Mouse (Mus musculus) adrenal gland, postnatal 25 days (tissue): ENCODE data around the gene Thbd. TPM values are rescaled to one million over a fixed set of nuclear protein-coding genes. Genes with fewer than 3 reads are reported as not detected.

Experiments used
- DNase-seq: peaks from one replicate; pipeline ENCODE4 v3.0.0; 2021; ENCODE audit warnings: mixed read lengths
- total RNA-seq: library from RNA; stranded (reverse); gene quantifications from 2 replicates; pipeline ENCODE4 v1.2.3, GENCODE M21; 2021

The Thbd gene
- total RNA-seq, 1 experiment from 2014 or later, result 16.3 TPM

- DNase-seq, result no peak
Observed at GRCm38 (mm10) chr2:148421706-148422105, 13.7 kb upstream of the Thbd start.

GRCm38 (mm10) chr2:148421112-148421511 lies 13.1 kb upstream of the Thbd start:
- no peak for DNase-seq

- no peak for DNase-seq
Observed at GRCm38 (mm10) chr2:148419776-148420175, 11.8 kb upstream of the Thbd start.

GRCm38 (mm10) chr2:148419151-148419550 lies 11.2 kb upstream of the Thbd start:
- no peak for DNase-seq

GRCm38 (mm10) chr2:148409821-148410220 lies 1.8 kb upstream of the Thbd start:
- no peak for DNase-seq

- peak; percentile 83 for DNase-seq
Observed at GRCm38 (mm10) chr2:148409141-148409540, 1.2 kb upstream of the Thbd start.

GRCm38 (mm10) chr2:148408761-148409120 lies 753 bp upstream of the Thbd start:
- DNase-seq, result no peak

GRCm38 (mm10) chr2:148406971-148407869 lies 768 bp downstream of the Thbd start:
- DNase-seq, result peak; percentile 75

GRCm38 (mm10) chr2:148406160-148406970 lies 1.6 kb downstream of the Thbd start:
- DNase-seq, result peak; percentile 34

GRCm38 (mm10) chr2:148404906-148405305 lies 3.1 kb downstream of the Thbd start:
- no peak for DNase-seq

GRCm38 (mm10) chr2:148402227-148402626 lies 5.8 kb downstream of the Thbd start:
- no peak for DNase-seq

GRCm38 (mm10) chr2:148398901-148399685 lies 8.9 kb downstream of the Thbd start:
- DNase-seq, result no peak

- DNase-seq, result peak; percentile 56
Observed at GRCm38 (mm10) chr2:148397784-148398100, 10.2 kb downstream of the Thbd start.

- no peak for DNase-seq
Observed at GRCm38 (mm10) chr2:148397015-148397783, 10.8 kb downstream of the Thbd start.

- no peak for DNase-seq
Observed at GRCm38 (mm10) chr2:148396209-148396608, 11.8 kb downstream of the Thbd start.

GRCm38 (mm10) chr2:148395131-148396051 lies 12.6 kb downstream of the Thbd start, which contains the start of gene Sstr4:
Gene Sstr4, plus strand, starts transcription at chr2:148395344.
- peak; percentile 38 for DNase-seq

- no peak for DNase-seq
Observed at GRCm38 (mm10) chr2:148393846-148394245, 14.1 kb downstream of the Thbd start.

- DNase-seq, result no peak
Observed at GRCm38 (mm10) chr2:148393149-148393548, 14.8 kb downstream of the Thbd start.

GRCm38 (mm10) chr2:148387652-148388581 lies 20.1 kb downstream of the Thbd start:
- DNase-seq, result no peak
